Mouse (Mus musculus): ENCODE results near the gene Zfp446. TPM values are rescaled to one million over a fixed set of nuclear protein-coding genes. Genes with fewer than 3 reads are reported as not detected.

The Zfp446 gene
- polyA plus RNA-seq, 1 experiment, result 1.7 TPM

- Histone ChIP-seq H3K9me3 (no peaks in the 10 kb centered on the region), H3K4me1 (peaks cover 30% of the 10 kb centered on the region), H3K36me3 (replicated peaks; ENCODE audit: low read length) (no peaks in the 10 kb centered on the region), H3K4me3 (replicated peaks) (peak overlapping the region; percentile 8), H3K27me3 (replicated peaks) (no peaks in the 10 kb centered on the region)
- no peak for TF ChIP-seq FLI1 (IDR thresholded peaks at IDR 0.05; ENCODE audit: low read length)
- no peak for TF ChIP-seq GATA1 (IDR thresholded peaks at IDR 0.05; ENCODE audit: borderline replicate concordance, low read length)
These were observed 20.1 kb upstream of the Zfp446 start for GRCm38 (mm10) chr7:12957511-12957910.

- Histone ChIP-seq H3K9me3 (no peaks in the 10 kb centered on the region), H3K4me1 (peaks cover 38% of the 10 kb centered on the region), H3K36me3 (replicated peaks; ENCODE audit: low read length) (no peaks in the 10 kb centered on the region), H3K27me3 (replicated peaks) (no peaks in the 10 kb centered on the region), H3K4me3 (replicated peaks) (no peak overlapping the region)
- no peak for TF ChIP-seq GATA1 (IDR thresholded peaks at IDR 0.05; ENCODE audit: borderline replicate concordance, low read length)
- no peak for TF ChIP-seq FLI1 (IDR thresholded peaks at IDR 0.05; ENCODE audit: low read length)
These were observed 18.7 kb upstream of the Zfp446 start for GRCm38 (mm10) chr7:12958948-12959347.

GRCm38 (mm10) chr7:12959718-12960117 lies 17.9 kb upstream of the Zfp446 start:
- H3K27me3 ChIP-seq (replicated peaks), result no peaks in the 10 kb centered on the region

GRCm38 (mm10) chr7:12961511-12962141 lies 16.0 kb upstream of the Zfp446 start:
- H3K4me3 ChIP-seq (replicated peaks), result peak overlapping the region; percentile 95
- no peaks in the 10 kb centered on the region for H3K27me3 ChIP-seq (replicated peaks)
- H3K36me3 ChIP-seq (replicated peaks; ENCODE audit: low read length), result no peaks in the 10 kb centered on the region
- no peaks in the 10 kb centered on the region for H3K9me3 ChIP-seq
- peaks cover 49% of the 10 kb centered on the region for H3K4me1 ChIP-seq
- TF ChIP-seq FLI1 (IDR thresholded peaks at IDR 0.05; ENCODE audit: low read length) (no peak), GATA1 (IDR thresholded peaks at IDR 0.05; ENCODE audit: borderline replicate concordance, low read length) (no peak)

More at GRCm38 (mm10) chr7:12959718-12960117, 17.9 kb upstream of the Zfp446 start:
- H3K4me3 ChIP-seq (replicated peaks), result no peak overlapping the region
- no peak for TF ChIP-seq GATA1 (IDR thresholded peaks at IDR 0.05; ENCODE audit: borderline replicate concordance, low read length)
- no peak for TF ChIP-seq FLI1 (IDR thresholded peaks at IDR 0.05; ENCODE audit: low read length)
- H3K36me3 ChIP-seq (replicated peaks; ENCODE audit: low read length), result no peaks in the 10 kb centered on the region
- H3K4me1 ChIP-seq, result peaks cover 41% of the 10 kb centered on the region
- H3K9me3 ChIP-seq, result no peaks in the 10 kb centered on the region

- no peaks in the 10 kb centered on the region for H3K9me3 ChIP-seq
- H3K4me1 ChIP-seq, result peaks cover 76% of the 10 kb centered on the region
- peaks cover 26% of the 10 kb centered on the region for H3K36me3 ChIP-seq (replicated peaks; ENCODE audit: low read length)
- peak within 1 kb of the TSS; percentile 93 for H3K4me3 ChIP-seq (replicated peaks)
- TF ChIP-seq FLI1 (IDR thresholded peaks at IDR 0.05; ENCODE audit: low read length) (no peak), GATA1 (IDR thresholded peaks at IDR 0.05; ENCODE audit: borderline replicate concordance, low read length) (no peak)
- no peaks in the 10 kb centered on the region for H3K27me3 ChIP-seq (replicated peaks)
These were observed 12.0 kb upstream of the Zfp446 start, which contains the start of gene Zfp324 for GRCm38 (mm10) chr7:12965678-12966091. Gene Zfp324 (plus strand): TSS chr7:12965838.

- Histone ChIP-seq H3K9me3 (no peaks in the 10 kb centered on the region), H3K4me1 (peaks cover 76% of the 10 kb centered on the region), H3K36me3 (replicated peaks; ENCODE audit: low read length) (peaks cover 31% of the 10 kb centered on the region), H3K27me3 (replicated peaks) (no peaks in the 10 kb centered on the region), H3K4me3 (replicated peaks) (peak overlapping the region; percentile 93)
- TF ChIP-seq GATA1 (IDR thresholded peaks at IDR 0.05; ENCODE audit: borderline replicate concordance, low read length), result no peak
- TF ChIP-seq FLI1 (IDR thresholded peaks at IDR 0.05; ENCODE audit: low read length), result no peak
These were observed 11.4 kb upstream of the Zfp446 start for GRCm38 (mm10) chr7:12966104-12966845.

GRCm38 (mm10) chr7:12970906-12971305 lies 6.7 kb upstream of the Zfp446 start:
- no peaks in the 10 kb centered on the region for H3K27me3 ChIP-seq (replicated peaks)
- no peak for TF ChIP-seq GATA1 (IDR thresholded peaks at IDR 0.05; ENCODE audit: borderline replicate concordance, low read length)
- no peak for TF ChIP-seq FLI1 (IDR thresholded peaks at IDR 0.05; ENCODE audit: low read length)
- H3K4me1 ChIP-seq, result peaks cover 61% of the 10 kb centered on the region
- no peaks in the 10 kb centered on the region for H3K9me3 ChIP-seq
- peak overlapping the region; percentile 30 for H3K4me3 ChIP-seq (replicated peaks)
- H3K36me3 ChIP-seq (replicated peaks; ENCODE audit: low read length), result peaks cover 57% of the 10 kb centered on the region

- Histone ChIP-seq H3K9me3 (no peaks in the 10 kb centered on the region), H3K4me3 (replicated peaks) (peak overlapping the region; percentile 95), H3K36me3 (replicated peaks; ENCODE audit: low read length) (peaks cover 21% of the 10 kb centered on the region), H3K27me3 (replicated peaks) (no peaks in the 10 kb centered on the region), H3K4me1 (peaks cover 30% of the 10 kb centered on the region)
- no peak for TF ChIP-seq FLI1 (IDR thresholded peaks at IDR 0.05; ENCODE audit: low read length)
- TF ChIP-seq GATA1 (IDR thresholded peaks at IDR 0.05; ENCODE audit: borderline replicate concordance, low read length), result no peak
These were observed 1.5 kb downstream of the Zfp446 start for GRCm38 (mm10) chr7:12978931-12979722.

- Histone ChIP-seq H3K27me3 (replicated peaks) (no peaks in the 10 kb centered on the region), H3K4me3 (replicated peaks) (peak overlapping the region; percentile 30), H3K9me3 (no peaks in the 10 kb centered on the region), H3K36me3 (replicated peaks; ENCODE audit: low read length) (peaks cover 21% of the 10 kb centered on the region), H3K4me1 (peaks cover 30% of the 10 kb centered on the region)
- TF ChIP-seq GATA1 (IDR thresholded peaks at IDR 0.05; ENCODE audit: borderline replicate concordance, low read length) (no peak), FLI1 (IDR thresholded peaks at IDR 0.05; ENCODE audit: low read length) (no peak)
These were observed 2.1 kb downstream of the Zfp446 start for GRCm38 (mm10) chr7:12979776-12980175.
